Mouse (Mus musculus): ENCODE data around the gene Fkrp.

Gene Fkrp

GRCm38 (mm10) chr7:16830449-16830848 is 13.9 kb upstream of the Fkrp start:
- DNase-seq (ENCODE audit: low spot score): no peak

GRCm38 (mm10) chr7:16827274-16827673 is 10.7 kb upstream of the Fkrp start:
- no peak for DNase-seq (ENCODE audit: low spot score)

GRCm38 (mm10) chr7:16826571-16826970 is 10.0 kb upstream of the Fkrp start:
- no peak for DNase-seq (ENCODE audit: low spot score)

GRCm38 (mm10) chr7:16825785-16826184 is 9.3 kb upstream of the Fkrp start:
- DNase-seq (ENCODE audit: low spot score): no peak

GRCm38 (mm10) chr7:16823734-16824133 is 7.2 kb upstream of the Fkrp start:
- DNase-seq (ENCODE audit: low spot score): no peak

- no peak for DNase-seq (ENCODE audit: low spot score)
These were observed 5.2 kb upstream of the Fkrp start for GRCm38 (mm10) chr7:16821669-16822101.

- DNase-seq (ENCODE audit: low spot score): no peak
These were observed 4.6 kb upstream of the Fkrp start for GRCm38 (mm10) chr7:16821091-16821490.

GRCm38 (mm10) chr7:16820271-16820763 is 3.8 kb upstream of the Fkrp start:
- DNase-seq (ENCODE audit: low spot score): no peak

- peak; percentile 64 for DNase-seq (ENCODE audit: low spot score)
These were observed 3.3 kb upstream of the Fkrp start for GRCm38 (mm10) chr7:16819794-16820193.

- DNase-seq (ENCODE audit: low spot score): no peak
These were observed 1.2 kb upstream of the Fkrp start for GRCm38 (mm10) chr7:16817693-16818092.

- peak; percentile 72 for DNase-seq (ENCODE audit: low spot score)
These were observed 456 bp downstream of the Fkrp start for GRCm38 (mm10) chr7:16816078-16816474.

- no peak for DNase-seq (ENCODE audit: low spot score)
These were observed 1.1 kb downstream of the Fkrp start, which contains the start of gene Strn4 for GRCm38 (mm10) chr7:16815351-16815941. TSS of gene Strn4 (plus strand) at chr7:16815889.

- DNase-seq (ENCODE audit: low spot score): no peak
These were observed 4.0 kb downstream of the Fkrp start for GRCm38 (mm10) chr7:16812505-16812904.

GRCm38 (mm10) chr7:16811649-16812070 is 4.9 kb downstream of the Fkrp start:
- no peak for DNase-seq (ENCODE audit: low spot score)

- DNase-seq (ENCODE audit: low spot score): no peak
These were observed 5.4 kb downstream of the Fkrp start for GRCm38 (mm10) chr7:16810920-16811648.

- DNase-seq (ENCODE audit: low spot score): no peak
These were observed 6.1 kb downstream of the Fkrp start for GRCm38 (mm10) chr7:16810399-16810919.

GRCm38 (mm10) chr7:16809739-16810138 is 6.8 kb downstream of the Fkrp start:
- DNase-seq (ENCODE audit: low spot score): peak; percentile 75

- no peak for DNase-seq (ENCODE audit: low spot score)
These were observed 7.9 kb downstream of the Fkrp start for GRCm38 (mm10) chr7:16808647-16809046.

GRCm38 (mm10) chr7:16807936-16808335 is 8.6 kb downstream of the Fkrp start:
- no peak for DNase-seq (ENCODE audit: low spot score)

- DNase-seq (ENCODE audit: low spot score): no peak
These were observed 12.0 kb downstream of the Fkrp start for GRCm38 (mm10) chr7:16804409-16805028.

- DNase-seq (ENCODE audit: low spot score): no peak
These were observed 21.6 kb downstream of the Fkrp start for GRCm38 (mm10) chr7:16794886-16795285.

- no peak for DNase-seq (ENCODE audit: low spot score)
These were observed 23.4 kb downstream of the Fkrp start for GRCm38 (mm10) chr7:16793010-16793725.
